Mouse (Mus musculus): ENCODE measurements around the gene Gm20838.
"Not testable (repeated sequence)": the region's sequence is repeated elsewhere in the genome, so short reads cannot be mapped to it uniquely, and the experiment has no call there.

Gene Gm20838

DNA sequence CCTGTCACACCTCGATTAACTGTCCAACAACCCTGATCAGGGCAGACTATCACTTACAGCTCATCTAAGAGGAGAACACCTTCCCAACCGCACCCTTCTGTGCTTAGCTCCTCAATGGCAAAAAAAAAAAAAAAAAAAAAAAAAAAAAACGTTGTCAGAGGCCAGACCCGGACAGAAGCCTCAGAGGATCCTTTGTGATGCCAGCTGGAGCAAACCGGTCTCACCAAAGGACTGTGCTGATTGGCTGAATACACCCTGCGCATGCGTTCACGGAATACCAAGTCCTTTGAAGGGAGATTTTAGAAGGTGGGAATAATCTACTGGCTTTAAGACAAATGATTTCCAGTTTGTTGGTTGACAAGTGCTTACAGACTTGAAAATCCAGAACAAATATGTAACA lies at the start of gene Gm20838:
TSS of gene Gm20838 (minus strand) at position 101 of the 400 bp plus-strand sequence.
- not testable (repeated sequence) for DNase-seq
